ENCODE assay signal across 30 mouse cellular contexts in the genomic region with DNA sequence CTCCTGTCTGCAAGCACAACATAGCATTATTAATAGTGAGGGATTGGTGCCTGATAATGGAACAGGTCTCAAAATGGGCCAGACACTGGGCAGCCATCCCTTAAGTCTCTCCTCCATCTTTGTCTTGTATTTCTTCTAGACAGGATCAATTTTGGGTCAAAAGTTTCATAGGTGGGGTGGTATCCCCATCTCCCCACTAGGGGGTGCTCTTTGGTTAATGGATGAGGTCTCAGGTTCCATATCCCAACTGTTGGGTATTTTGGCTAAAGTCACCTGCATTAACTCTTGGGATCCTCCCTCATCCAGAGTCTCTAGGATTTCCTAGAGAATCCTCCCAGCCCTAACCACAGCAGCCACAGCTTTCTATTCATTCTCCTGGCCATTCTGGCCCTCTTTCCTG. TPM values are rescaled to one million over a fixed set of nuclear protein-coding genes. Genes with fewer than 3 reads are reported as not detected.
DNase-seq lines count a peak whose midpoint lies in the region; ATAC-seq and TF ChIP-seq lines count a peak whose summit lies in the region.
"Had no signal": no experiment of that assay in that cellular context is flagged by ENCODE, and none has a peak within 500 bp of the region (broad histone marks: within the 10 kb centered on the region; RNA-seq: fewer than 3 reads in every experiment).

No protein-coding gene starts in this region.

- H3K27me3 ChIP-seq in lung, embryonic 14.5 days (ENCODE audit: insufficient read depth, low read length): no peaks in the 10 kb centered on the region
- H3K27me3 ChIP-seq in Patski: peaks cover 12% of the 10 kb centered on the region
- H3K27me3 ChIP-seq: hindbrain, embryonic 15.5 days; intestine, embryonic 15.5 days; limb, embryonic 12.5 days; liver, embryonic 13.5 days; neural tube, embryonic 13.5 days had no signal

- DNase-seq in gastrocnemius, adult 2 months: no peak
- DNase-seq in gastrocnemius, postnatal 25 days: no peak
- peak; percentile 1 for DNase-seq in lung, embryonic 14.5 days
- no peak for DNase-seq in lung, postnatal 36 days
- DNase-seq in Patski (ENCODE audit: low read depth, low spot score): no peak
- DNase-seq in thymus, postnatal 14 days: no peak
- no peak for DNase-seq in left cerebral cortex, postnatal 36 days (ENCODE audit: low spot score in 2 of 2)
- no peak for DNase-seq in frontal cortex, postnatal 14 days (ENCODE audit: low spot score in 2 of 2)
- DNase-seq: adrenal gland, adult 2 months; cerebellum, adult 11 months; cerebellum, postnatal 25 days; heart, adult 18-20 months; heart, postnatal 36 days; kidney, postnatal 14 days; liver, embryonic 13.5 days; lung, postnatal 10 days; midbrain, embryonic 14.5 days; right cerebral cortex, adult 18-20 months; thymus, postnatal 4 days had no signal

- H3K9ac ChIP-seq in lung, embryonic 14.5 days: no peak overlapping the region
- H3K9ac ChIP-seq: hindbrain, embryonic 15.5 days; intestine, embryonic 15.5 days; limb, embryonic 12.5 days; liver, embryonic 13.5 days; neural tube, embryonic 13.5 days had no signal

- no peak overlapping the region for H3K4me3 ChIP-seq in gastrocnemius, adult 2 months
- no peak overlapping the region for H3K4me3 ChIP-seq in lung, embryonic 14.5 days (ENCODE audit: low read depth, low read length)
- H3K4me3 ChIP-seq: hindbrain, embryonic 15.5 days; intestine, embryonic 15.5 days; left cerebral cortex, adult 2 months; limb, embryonic 12.5 days; liver, embryonic 13.5 days; neural tube, embryonic 13.5 days had no signal

- in situ Hi-C loops in Patski (cut with MboI; ENCODE audit: low pct_unique_long_range_greater_than_20kb): no loop called here

- H3K27ac ChIP-seq in gastrocnemius, adult 2 months: no peak overlapping the region
- no peak overlapping the region for H3K27ac ChIP-seq in lung, embryonic 14.5 days (ENCODE audit: low read depth)
- H3K27ac ChIP-seq: hindbrain, embryonic 15.5 days; intestine, embryonic 15.5 days; left cerebral cortex, adult 2 months; limb, embryonic 12.5 days; liver, embryonic 13.5 days; neural tube, embryonic 13.5 days had no signal

- ATAC-seq in lung, embryonic 14.5 days (ENCODE audit: insufficient read depth): no peak
- no peak for ATAC-seq in Patski
- ATAC-seq: intestine, embryonic 15.5 days had no signal

- peak; percentile 42 for TF ChIP-seq CTCF in gastrocnemius, adult 2 months (IDR thresholded peaks at IDR 0.05)
- TF ChIP-seq CTCF in lung, embryonic 14.5 days (IDR thresholded peaks at IDR 0.05; ENCODE audit: low read depth): no peak
- TF ChIP-seq CTCF in Patski (IDR thresholded peaks at IDR 0.05): peak; percentile 42

- no peaks in the 10 kb centered on the region for H3K4me1 ChIP-seq in lung, embryonic 14.5 days (ENCODE audit: insufficient read depth)
- H3K4me1 ChIP-seq: hindbrain, embryonic 15.5 days; intestine, embryonic 15.5 days; limb, embryonic 12.5 days; liver, embryonic 13.5 days; neural tube, embryonic 13.5 days had no signal

- no peaks in the 10 kb centered on the region for H3K9me3 ChIP-seq in lung, embryonic 14.5 days (ENCODE audit: low read depth, low read length)
- H3K9me3 ChIP-seq: hindbrain, embryonic 15.5 days; intestine, embryonic 15.5 days; limb, embryonic 12.5 days; liver, embryonic 13.5 days; neural tube, embryonic 13.5 days had no signal

- CTCF ChIA-PET in Patski (lab: Charles Lee): interaction anchor here (1.7 kb wide), 1 partner anchor 13 kb away, joined by 4 read pairs; no protein-coding TSS in a partner anchor

- no peak overlapping the region for H3K4me2 ChIP-seq in lung, embryonic 14.5 days
- H3K4me2 ChIP-seq: hindbrain, embryonic 15.5 days; intestine, embryonic 15.5 days; limb, embryonic 12.5 days; liver, embryonic 13.5 days; neural tube, embryonic 13.5 days had no signal

- POLR2A ChIA-PET in Patski (lab: Charles Lee): no interaction called here

- intact Hi-C loops in gastrocnemius, adult 2 months (cut with DNase I): loop anchor here (2.0 kb wide), 1 partner anchor 431 kb away; no protein-coding TSS in a partner anchor
- intact Hi-C loops in left cerebral cortex, postnatal 36 days (cut with DNase I): no loop called here

- H3K36me3 ChIP-seq in lung, embryonic 14.5 days (ENCODE audit: insufficient read depth): no peaks in the 10 kb centered on the region
- H3K36me3 ChIP-seq: hindbrain, embryonic 15.5 days; intestine, embryonic 15.5 days; limb, embryonic 12.5 days; liver, embryonic 13.5 days; neural tube, embryonic 13.5 days had no signal

RNA-seq across cellular contexts. Expression of a gene that starts 26.2 kb away (rescaled TPM):
- total RNA-seq in gastrocnemius, adult 2 months (2021): not detected
- total RNA-seq in gastrocnemius, postnatal 25 days (2021): not detected
- polyA plus RNA-seq in lung, embryonic 14.5 days (2014; fragmentation: Nextera tagmentation; extraction: Ambion mirVana): not detected in 2 replicates
- polyA plus RNA-seq in Patski (2021): not detected
- not detected for total RNA-seq in left cerebral cortex, postnatal 36 days (2021)
- total RNA-seq: gastrocnemius, adult 8-10 months; heart, adult 18-20 months; heart, postnatal 36 days; layer of hippocampus, adult 8-10 months; left cerebral cortex, adult 2 months; megakaryocyte, adult 5-6 weeks had no signal
- polyA plus RNA-seq: adrenal gland, adult 2 months; C2C12; heart, embryonic 14.5 days; hindbrain, embryonic 15.5 days; liver, embryonic 13.5 days; small intestine, adult 2 months had no signal
